Mouse (Mus musculus) CH12.LX (cell line): ENCODE data around the gene C130050O18Rik.

ENCODE experiments used
- BHLHE40 ChIP-seq: IDR thresholded peaks from 2 replicates; pipeline ENCODE4 v1.6.1; 2011; ENCODE audit warnings: mild to moderate bottlenecking, low read depth, low read length, improper control_type of control experiment
- CHD2 ChIP-seq: IDR thresholded peaks from 2 replicates; pipeline ENCODE4 v1.6.1; 2011; ENCODE audit warnings: low read length, improper control_type of control experiment
- CTCF ChIP-seq, 2 experiments: IDR thresholded peaks in 1 of 2; conservative IDR thresholded peaks in 1 of 2; 2 replicates each; pipeline ENCODE4 v1.5.1; 2011 to 2012; ENCODE audit warnings: low read depth in 2 of 2, low read length in 2 of 2, improper control_type of control experiment in 1 of 2, inconsistent platforms in 1 of 2, mild to moderate bottlenecking in 1 of 2, moderate library complexity in 1 of 2
- E2F4 ChIP-seq: IDR thresholded peaks from 2 replicates; pipeline ENCODE4 v1.6.1; 2011; ENCODE audit warnings: low read depth, low read length, improper control_type of control experiment; ENCODE audit not compliant: insufficient replicate concordance
- ETS1 ChIP-seq: conservative IDR thresholded peaks from 2 replicates; pipeline ENCODE4 v1.6.1; 2012; ENCODE audit warnings: low read depth, mild to moderate bottlenecking, inconsistent platforms, low read length, improper control_type of control experiment, moderate library complexity
- JUN ChIP-seq: IDR thresholded peaks from 2 replicates; pipeline ENCODE4 v1.6.1; 2011; ENCODE audit warnings: low read depth, mild to moderate bottlenecking, low read length, improper control_type of control experiment, moderate library complexity; ENCODE audit not compliant: insufficient read depth
- MAX ChIP-seq: IDR thresholded peaks from 2 replicates; pipeline ENCODE4 v1.6.1; 2011; ENCODE audit warnings: low read length, improper control_type of control experiment
- MYC ChIP-seq: IDR thresholded peaks from 2 replicates; pipeline ENCODE4 v1.6.1; 2011; ENCODE audit warnings: low read depth, mild to moderate bottlenecking, improper control_type of control experiment, low read length
- POLR2A ChIP-seq: IDR thresholded peaks from 2 replicates; pipeline ENCODE4 v1.6.1; 2011; ENCODE audit warnings: low read depth, mild to moderate bottlenecking, improper control_type of control experiment, low read length
- TCF12 ChIP-seq: IDR thresholded peaks from 2 replicates; pipeline ENCODE4 v1.6.1; 2014; ENCODE audit warnings: low read depth, mild to moderate bottlenecking, inconsistent platforms, low read length, improper control_type of control experiment
- UBTF ChIP-seq: IDR thresholded peaks from 2 replicates; pipeline ENCODE4 v1.6.1; 2012; ENCODE audit warnings: low read depth, mild to moderate bottlenecking, inconsistent platforms, low read length, improper control_type of control experiment, moderate library complexity
- USF2 ChIP-seq: conservative IDR thresholded peaks from 2 replicates; pipeline ENCODE4 v1.6.1; 2011; ENCODE audit warnings: low read depth, low read length, improper control_type of control experiment

DNA sequence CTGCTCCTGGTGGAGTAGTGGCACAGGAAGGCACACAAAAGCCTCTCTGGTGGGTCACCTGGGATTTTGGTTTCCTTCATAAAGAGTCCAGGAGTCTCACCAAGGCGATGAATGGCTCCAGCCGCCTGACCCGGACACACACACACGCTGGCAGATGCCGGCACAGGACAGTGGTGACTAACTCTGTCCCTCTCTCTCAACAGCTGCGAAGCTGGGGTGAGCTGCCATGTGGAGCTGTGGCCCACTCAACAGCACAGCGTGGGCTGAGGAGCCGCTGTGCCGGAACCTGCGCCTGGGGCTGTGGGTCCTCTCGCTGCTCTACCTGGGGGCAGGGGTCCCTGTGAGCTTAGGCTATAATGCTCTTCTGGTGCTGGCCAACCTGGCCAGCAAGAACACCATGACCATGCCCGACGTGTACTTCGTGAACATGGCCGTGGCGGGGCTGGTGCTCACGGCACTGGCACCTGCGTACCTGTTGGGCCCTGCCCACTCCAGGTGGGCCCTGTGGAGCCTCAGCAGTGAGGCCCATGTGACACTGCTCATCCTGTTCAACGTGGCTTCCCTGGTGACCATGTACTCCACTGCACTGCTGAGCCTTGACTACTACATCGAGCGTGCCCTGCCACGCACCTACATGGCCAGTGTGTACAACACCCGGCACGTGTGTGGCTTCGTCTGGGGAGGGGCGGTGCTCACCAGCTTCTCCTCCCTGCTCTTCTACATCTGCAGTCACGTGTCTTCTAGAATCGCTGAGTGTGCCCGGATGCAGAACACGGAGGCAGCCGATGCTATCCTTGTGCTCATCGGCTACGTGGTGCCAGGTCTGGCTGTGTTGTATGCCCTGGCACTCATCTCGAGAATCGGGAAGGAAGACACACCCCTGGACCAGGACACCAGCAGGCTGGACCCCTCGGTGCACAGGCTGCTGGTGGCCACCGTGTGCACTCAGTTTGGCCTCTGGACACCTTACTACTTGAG, 12.6 kb upstream of the C130050O18Rik start:
- TF ChIP-seq JUN (no peak), CTCF (conservative IDR thresholded peaks at IDR 0.05 in 1 of 2, IDR thresholded peaks at IDR 0.05 in 1 of 2; ENCODE audit: low read depth in 2 of 2, low read length in 2 of 2) (no peak), TCF12 (no peak), CHD2 (no peak), POLR2A (no peak), UBTF (no peak), BHLHE40 (no peak), MYC (no peak), ETS1 (no peak), E2F4 (no peak), MAX (no peak), USF2 (no peak)
